Mouse (Mus musculus) limb, embryonic 10.5 days (tissue): ENCODE measurements around the gene Tctex1d1. TPM values are rescaled to one million over a fixed set of nuclear protein-coding genes. Genes with fewer than 3 reads are reported as not detected.

Source experiments
- DNase-seq: peaks from one replicate; pipeline ENCODE4 v3.0.0-alpha.2; 2017; ENCODE audit warnings: low spot score
- H3K27ac ChIP-seq: fragments of 300-500 bp; sonication (generic); 2 replicates; pipeline ENCODE4 v1.5.1; 2016; ENCODE audit warnings: mild to moderate bottlenecking
- H3K27me3 ChIP-seq: fragments of 300-500 bp; sonication (generic); 2 replicates; pipeline ENCODE4 v1.6.1; 2016; ENCODE audit warnings: low read depth, mild to moderate bottlenecking; ENCODE audit not compliant: poor library complexity, severe bottlenecking
- H3K36me3 ChIP-seq: fragments of 300-500 bp; sonication (generic); 2 replicates; pipeline ENCODE4 v1.6.1; 2016; ENCODE audit warnings: mild to moderate bottlenecking, moderate library complexity
- H3K4me1 ChIP-seq: fragments of 300-500 bp; sonication (generic); 2 replicates; pipeline ENCODE4 v1.6.1; 2016
- H3K4me3 ChIP-seq: fragments of 300-500 bp; sonication (generic); 2 replicates; pipeline ENCODE4 v1.5.1; 2016; ENCODE audit warnings: mild to moderate bottlenecking, moderate library complexity
- H3K9me3 ChIP-seq: fragments of 300-500 bp; sonication (generic); replicated peaks from 2 replicates; pipeline ENCODE4 v1.6.1; 2016; ENCODE audit warnings: mild to moderate bottlenecking
- WGBS: fragments of 180-500 bp; shearing (Covaris S2); methylation state at CpG from one replicate; pipeline ENCODE4 v1.1.7; 2016; 5-methylcytosine and 5-hydroxymethylcytosine counted together
- polyA plus RNA-seq: library from polyadenylated mRNA; unstranded; fragments of >200 nt; fragmentation: Nextera tagmentation; extraction: Ambion mirVana; gene quantifications from 2 replicates; pipeline ENCODE4 v1.2.1, GENCODE M21; 2016

Tctex1d1 gene
- polyA plus RNA-seq, 1 experiment from 2014 or later: 0.10 TPM

DNA sequence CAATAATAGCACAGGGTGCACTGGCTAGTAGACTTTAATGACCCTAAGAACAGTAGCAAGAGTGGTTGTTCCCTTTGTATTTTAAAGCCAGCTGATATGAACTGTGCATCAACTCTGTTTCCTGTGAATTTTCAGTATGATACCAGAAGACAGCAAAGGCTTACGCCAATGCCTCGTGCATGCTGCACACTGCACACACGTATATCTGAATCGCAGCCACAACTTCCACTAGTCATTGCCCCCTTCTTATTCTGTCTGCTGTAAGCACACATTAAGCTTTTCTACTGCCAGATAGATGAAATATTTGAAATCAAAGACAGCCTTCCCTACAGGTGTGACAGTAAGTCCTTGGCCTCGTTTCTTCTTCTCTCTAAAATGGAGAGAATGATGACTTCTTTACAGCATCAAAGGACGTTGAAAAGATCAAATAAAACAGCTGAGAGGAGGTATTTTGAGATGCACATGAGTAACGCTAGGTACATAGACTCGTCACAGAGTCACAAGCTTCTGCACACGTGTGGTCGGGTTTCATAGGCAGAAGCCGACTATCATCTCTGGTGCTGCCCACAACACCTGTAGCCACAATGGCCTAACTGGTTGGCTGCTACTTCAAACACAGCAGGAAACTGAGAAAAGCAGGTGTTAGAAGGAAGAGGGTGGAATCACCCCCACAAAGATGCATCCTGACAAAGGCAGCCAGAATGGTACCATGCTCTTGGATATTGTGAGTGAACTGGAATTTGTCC, 12.4 kb downstream of the Tctex1d1 start:
- no peaks in the 10 kb centered on the region for H3K36me3 ChIP-seq
- H3K4me3 ChIP-seq: no peak overlapping the region
- H3K27me3 ChIP-seq: no peaks in the 10 kb centered on the region
- H3K4me1 ChIP-seq: peaks cover 16% of the 10 kb centered on the region
- WGBS: 82% methylated on average over 11 of the region's 11 CpGs
- H3K27ac ChIP-seq: no peak overlapping the region
- DNase-seq: no peak
- H3K9me3 ChIP-seq: no peaks in the 10 kb centered on the region

DNA sequence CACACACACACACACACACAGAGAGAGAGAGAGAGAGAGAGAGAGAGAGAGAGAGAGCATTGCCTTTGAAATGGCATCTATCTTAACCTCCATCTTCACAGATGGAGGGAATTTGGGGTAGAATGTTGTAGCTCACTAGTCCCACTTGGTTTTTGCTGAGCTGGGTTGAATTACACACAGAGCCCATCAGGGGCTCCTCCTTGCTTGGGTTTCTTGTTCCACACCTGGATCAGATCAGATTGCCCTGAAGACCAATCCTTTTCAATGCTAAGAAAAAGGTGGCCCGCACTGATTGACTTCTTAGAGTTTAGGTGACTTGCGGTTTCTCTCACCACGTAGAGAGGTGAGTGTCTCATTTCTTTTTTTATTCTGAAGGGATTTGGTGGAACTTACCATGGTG, 13.3 kb downstream of the Tctex1d1 start:
- H3K4me1 ChIP-seq: peaks cover 16% of the 10 kb centered on the region
- DNase-seq: no peak
- no peak overlapping the region for H3K27ac ChIP-seq
- H3K27me3 ChIP-seq: no peaks in the 10 kb centered on the region
- no peaks in the 10 kb centered on the region for H3K36me3 ChIP-seq
- no peak overlapping the region for H3K4me3 ChIP-seq
- 76% methylated on average over 3 of the region's 3 CpGs for WGBS
- no peaks in the 10 kb centered on the region for H3K9me3 ChIP-seq

DNA sequence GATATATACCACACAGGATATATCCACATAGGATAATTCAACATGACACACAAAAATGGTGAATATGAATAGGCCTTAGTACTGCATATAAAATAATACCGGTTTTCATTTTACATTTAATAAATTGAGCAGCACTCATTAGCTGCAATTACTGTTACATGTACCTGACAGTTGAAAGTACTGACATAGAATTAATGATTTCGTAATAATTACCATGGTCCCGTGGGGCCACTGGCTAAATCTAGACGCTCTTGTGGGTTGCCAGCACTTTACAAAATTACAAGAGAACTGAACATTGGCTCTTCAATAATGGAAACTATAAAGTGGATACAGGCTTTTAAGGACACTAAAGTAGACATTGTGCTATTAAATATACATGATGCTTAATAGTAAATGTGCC, 26.3 kb downstream of the Tctex1d1 start:
- Histone ChIP-seq H3K9me3 (no peaks in the 10 kb centered on the region), H3K36me3 (no peaks in the 10 kb centered on the region), H3K27me3 (no peaks in the 10 kb centered on the region), H3K4me3 (no peak overlapping the region), H3K27ac (peak overlapping the region; percentile 89), H3K4me1 (peaks cover 32% of the 10 kb centered on the region)
- DNase-seq: no peak
- 84% methylated on average over 4 of the region's 4 CpGs for WGBS

GRCm38 (mm10) chr4:103005190-103005945, 27.0 kb downstream of the Tctex1d1 start:
- WGBS: 22% methylated on average over 15 of the region's 15 CpGs
- Histone ChIP-seq H3K4me3 (no peak overlapping the region), H3K36me3 (no peaks in the 10 kb centered on the region), H3K9me3 (no peaks in the 10 kb centered on the region), H3K4me1 (peaks cover 32% of the 10 kb centered on the region), H3K27me3 (no peaks in the 10 kb centered on the region), H3K27ac (peak overlapping the region; percentile 89)
- no peak for DNase-seq

DNA sequence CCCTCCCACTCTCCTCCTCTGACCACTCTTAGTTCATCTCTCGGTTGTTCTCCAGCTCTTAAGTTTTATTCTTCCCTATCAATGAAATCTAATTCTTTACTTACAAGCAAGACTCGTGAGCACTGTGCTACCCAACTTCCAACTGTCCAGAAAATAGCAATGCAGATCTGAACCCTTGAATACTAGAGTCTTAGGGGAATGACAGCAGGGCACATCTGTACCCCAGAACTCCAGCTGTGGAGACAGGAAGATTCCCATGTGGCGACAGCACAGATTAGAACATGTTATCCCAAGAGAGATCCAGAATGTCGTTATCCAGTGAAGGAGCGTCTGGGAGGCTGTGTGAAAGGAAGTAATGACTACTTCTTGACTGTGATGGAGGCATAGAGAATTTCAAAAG, 27.9 kb downstream of the Tctex1d1 start:
- no peak overlapping the region for H3K4me3 ChIP-seq
- no peaks in the 10 kb centered on the region for H3K9me3 ChIP-seq
- H3K27ac ChIP-seq: peak overlapping the region; percentile 89
- peaks cover 32% of the 10 kb centered on the region for H3K4me1 ChIP-seq
- no peak for DNase-seq
- 76% methylated on average over 5 of the region's 5 CpGs for WGBS
- no peaks in the 10 kb centered on the region for H3K27me3 ChIP-seq
- no peaks in the 10 kb centered on the region for H3K36me3 ChIP-seq

- no peaks in the 10 kb centered on the region for H3K36me3 ChIP-seq
- H3K9me3 ChIP-seq: no peaks in the 10 kb centered on the region
- H3K27me3 ChIP-seq: no peaks in the 10 kb centered on the region
- H3K4me1 ChIP-seq: peaks cover 34% of the 10 kb centered on the region
- 55% methylated on average over 4 of the region's 4 CpGs for WGBS
- peak overlapping the region; percentile 89 for H3K27ac ChIP-seq
- no peak overlapping the region for H3K4me3 ChIP-seq
- peak; percentile 49 for DNase-seq
These were observed 28.6 kb downstream of the Tctex1d1 start for GRCm38 (mm10) chr4:103006943-103007418.

DNA sequence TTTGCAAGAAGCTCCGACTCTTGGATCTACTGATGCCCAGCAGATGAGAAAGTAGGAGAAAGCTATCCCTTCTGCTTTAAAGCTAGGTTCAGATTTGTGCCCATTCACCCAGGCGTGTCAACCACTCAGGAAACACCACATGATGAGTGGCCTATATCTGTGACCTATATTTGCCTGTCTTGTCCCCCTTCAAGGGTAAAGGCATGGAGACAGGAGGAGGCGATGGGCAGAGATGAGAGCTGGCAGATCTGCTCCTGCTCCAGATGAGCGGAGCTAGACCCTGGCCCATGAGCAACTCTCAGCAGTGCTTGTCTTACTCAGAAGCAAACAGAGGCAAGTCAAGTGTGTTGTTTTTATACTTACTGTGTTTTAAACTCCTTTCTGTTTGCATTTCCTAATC, 32.3 kb downstream of the Tctex1d1 start:
- H3K4me1 ChIP-seq: peaks cover 44% of the 10 kb centered on the region

DNA sequence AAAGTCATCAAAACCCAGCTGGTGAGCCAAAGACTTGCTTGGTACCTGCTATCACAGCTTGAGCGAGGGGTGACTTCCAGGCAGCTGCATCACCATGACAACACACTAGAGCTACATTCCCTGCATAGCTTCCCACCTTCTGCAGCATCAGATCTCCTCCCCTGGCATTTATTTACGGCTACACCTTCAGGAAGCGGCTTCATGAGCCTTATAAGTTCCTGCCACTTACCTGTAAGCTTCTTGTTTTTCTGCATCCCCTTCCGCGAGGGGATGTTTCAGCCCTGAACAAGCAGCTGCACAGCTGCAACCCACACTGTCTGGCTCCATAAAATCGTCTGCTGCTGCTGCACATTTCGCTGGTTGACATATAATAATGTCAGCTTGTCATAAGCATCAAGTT, 33.4 kb downstream of the Tctex1d1 start:
- no peaks in the 10 kb centered on the region for H3K27me3 ChIP-seq
- WGBS: 37% methylated on average over 7 of the region's 7 CpGs
- no peaks in the 10 kb centered on the region for H3K36me3 ChIP-seq
- H3K4me3 ChIP-seq: no peak overlapping the region
- no peak for DNase-seq
- H3K9me3 ChIP-seq: no peaks in the 10 kb centered on the region
- H3K27ac ChIP-seq: no peak overlapping the region
- peaks cover 42% of the 10 kb centered on the region for H3K4me1 ChIP-seq

More for the DNA sequence above, 32.3 kb downstream of the Tctex1d1 start:
- no peak for DNase-seq
- Histone ChIP-seq H3K9me3 (no peaks in the 10 kb centered on the region), H3K4me3 (no peak overlapping the region), H3K36me3 (no peaks in the 10 kb centered on the region), H3K27ac (no peak overlapping the region), H3K27me3 (no peaks in the 10 kb centered on the region)
- 90% methylated on average over 4 of the region's 4 CpGs for WGBS

DNA sequence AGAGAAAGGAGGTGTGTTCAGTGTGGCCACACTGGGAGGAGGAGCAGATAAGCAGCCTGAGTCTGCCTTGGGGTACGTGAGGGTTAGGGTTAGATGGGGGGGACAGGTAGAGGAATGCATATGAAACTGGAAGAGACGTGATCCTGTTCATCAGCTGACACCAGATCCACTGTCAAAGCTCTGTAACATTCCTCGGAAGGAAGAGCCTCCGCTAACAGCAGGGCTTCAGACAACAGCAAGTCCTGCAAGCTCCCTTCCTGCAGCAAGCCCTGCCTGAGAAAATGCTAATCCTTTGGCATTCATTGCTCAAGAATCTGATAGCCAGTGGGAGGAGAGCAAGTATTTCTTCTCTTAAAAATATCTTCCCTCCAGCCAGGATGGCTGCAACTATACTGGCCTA, 35.1 kb downstream of the Tctex1d1 start:
- H3K27me3 ChIP-seq: no peaks in the 10 kb centered on the region
- H3K4me1 ChIP-seq: peaks cover 41% of the 10 kb centered on the region
- no peak overlapping the region for H3K4me3 ChIP-seq
- H3K27ac ChIP-seq: peak overlapping the region; percentile 68
- no peak for DNase-seq
- no peaks in the 10 kb centered on the region for H3K36me3 ChIP-seq
- WGBS: 17% methylated on average over 4 of the region's 4 CpGs
- H3K9me3 ChIP-seq: no peaks in the 10 kb centered on the region

- DNase-seq: no peak
- Histone ChIP-seq H3K4me3 (no peak within 1 kb of the TSS), H3K9me3 (no peaks in the 10 kb centered on the region), H3K27me3 (no peaks in the 10 kb centered on the region), H3K4me1 (peaks cover 7% of the 10 kb centered on the region; the same call in 1 of the 2 replicates), H3K27ac (no peak within 1 kb of the TSS), H3K36me3 (no peaks in the 10 kb centered on the region)
- 78% methylated on average over 4 of the region's 4 CpGs for WGBS
These were observed 48.2 kb downstream of the Tctex1d1 start, which contains the start of gene Insl5 for GRCm38 (mm10) chr4:103026621-103027020. TSS of gene Insl5 (minus strand) at chr4:103026842.

GRCm38 (mm10) chr4:103027745-103028144, 49.3 kb downstream of the Tctex1d1 start:
- H3K4me1 ChIP-seq: peaks cover 7% of the 10 kb centered on the region; the same call in 1 of the 2 replicates

DNA sequence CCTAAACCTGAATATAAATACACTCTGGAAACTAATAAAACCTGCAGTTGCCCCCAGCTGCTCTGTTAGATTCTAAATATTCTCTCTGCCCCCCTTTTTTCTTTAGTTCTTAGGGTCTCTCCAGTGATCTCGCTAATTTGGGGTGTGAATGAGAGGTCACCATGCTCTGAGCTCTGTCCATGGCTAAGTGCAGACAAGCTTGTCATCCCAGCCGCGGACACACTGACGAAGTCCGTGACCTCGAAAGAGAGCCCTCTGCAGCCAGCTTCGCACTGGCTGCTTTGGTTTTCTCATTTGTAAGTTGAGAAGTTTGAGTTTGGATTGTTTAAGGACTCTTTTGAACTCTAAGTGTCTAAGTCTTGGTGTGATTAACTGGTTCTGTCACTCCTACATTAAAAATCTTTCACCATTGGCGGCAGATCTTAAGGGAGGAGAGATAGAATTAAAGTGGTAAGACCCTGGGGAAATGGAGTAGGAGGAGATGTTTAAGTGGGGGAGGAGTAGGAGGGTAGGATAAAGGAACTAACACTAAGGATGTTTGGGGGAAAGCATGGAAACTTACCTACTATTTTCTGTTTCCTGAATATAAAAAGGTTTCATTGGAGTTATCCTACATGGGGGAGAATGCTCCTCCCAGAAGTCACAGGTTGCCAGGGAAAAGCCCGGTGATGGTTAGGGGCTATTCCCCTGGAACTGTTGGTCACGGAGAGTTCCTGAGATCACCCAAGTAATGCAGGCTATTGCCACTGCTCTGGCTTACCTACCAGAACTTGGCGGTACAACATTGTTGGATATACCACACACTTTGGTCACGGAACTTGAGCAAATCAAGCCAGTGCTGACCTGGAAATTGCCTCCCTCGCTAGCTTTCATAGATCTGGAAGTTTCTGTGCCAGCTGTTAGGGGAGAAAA, 50.0 kb downstream of the Tctex1d1 start:
- Histone ChIP-seq H3K36me3 (no peaks in the 10 kb centered on the region), H3K9me3 (no peaks in the 10 kb centered on the region), H3K27ac (no peak overlapping the region), H3K27me3 (no peaks in the 10 kb centered on the region), H3K4me3 (no peak overlapping the region), H3K4me1 (peaks cover 7% of the 10 kb centered on the region; the same call in 1 of the 2 replicates)
- no peak for DNase-seq
- 69% methylated on average over 13 of the region's 13 CpGs for WGBS

More at GRCm38 (mm10) chr4:103027745-103028144, 49.3 kb downstream of the Tctex1d1 start:
- Histone ChIP-seq H3K36me3 (no peaks in the 10 kb centered on the region), H3K27ac (no peak overlapping the region), H3K4me3 (no peak overlapping the region), H3K27me3 (no peaks in the 10 kb centered on the region), H3K9me3 (no peaks in the 10 kb centered on the region)
- 85% methylated on average over 7 of the region's 7 CpGs for WGBS
- DNase-seq: no peak
